Mouse (Mus musculus) liver, embryonic 13.5 days (tissue): ENCODE data around the gene Pmvk. TPM values are rescaled to one million over a fixed set of nuclear protein-coding genes. Genes with fewer than 3 reads are reported as not detected.

Source experiments
- ATAC-seq: fragments of 200-750 bp; cut with Nextera tagmentation; 2 replicates; pipeline ENCODE4 v1.8.0; 2017; ENCODE audit warnings: low read depth, mild to moderate bottlenecking, moderate number of reproducible peaks, moderate library complexity
- DNase-seq: peaks from one replicate; pipeline ENCODE4 v3.0.0; 2022
- H3K27ac ChIP-seq: fragments of 300-500 bp; sonication (generic); 2 replicates; pipeline ENCODE4 v1.5.1; 2015; ENCODE audit warnings: moderate library complexity, mild to moderate bottlenecking, inconsistent platforms
- H3K27me3 ChIP-seq: fragments of 300-500 bp; sonication (generic); 2 replicates; pipeline ENCODE4 v1.6.1; 2015; ENCODE audit warnings: mild to moderate bottlenecking, inconsistent platforms
- H3K36me3 ChIP-seq: fragments of 300-500 bp; sonication (generic); 2 replicates; pipeline ENCODE4 v1.6.1; 2015; ENCODE audit warnings: mild to moderate bottlenecking, inconsistent platforms
- H3K4me1 ChIP-seq: fragments of 300-500 bp; sonication (generic); replicated peaks from 2 replicates; pipeline ENCODE4 v1.6.1; 2015; ENCODE audit warnings: inconsistent platforms
- H3K4me2 ChIP-seq: fragments of 300-500 bp; sonication (generic); 2 replicates; pipeline ENCODE4 v1.6.1; 2015; ENCODE audit warnings: inconsistent platforms, mild to moderate bottlenecking, moderate library complexity
- H3K4me3 ChIP-seq: fragments of 300-500 bp; sonication (generic); replicated peaks from 2 replicates; pipeline ENCODE4 v1.5.1; 2015; ENCODE audit warnings: mild to moderate bottlenecking, inconsistent platforms
- H3K9ac ChIP-seq: fragments of 300-500 bp; sonication (generic); 2 replicates; pipeline ENCODE4 v1.6.1; 2015; ENCODE audit warnings: mild to moderate bottlenecking, inconsistent platforms
- H3K9me3 ChIP-seq: fragments of 300-500 bp; sonication (generic); replicated peaks from 2 replicates; pipeline ENCODE4 v1.6.1; 2016; ENCODE audit warnings: inconsistent platforms
- WGBS: fragments of 180-500 bp; shearing (Covaris S2); methylation state at CpG from one replicate; pipeline ENCODE4 v1.1.7; 2015; ENCODE audit not compliant: insufficient replicate concordance; 5-methylcytosine and 5-hydroxymethylcytosine counted together
- polyA plus RNA-seq: library from polyadenylated mRNA; unstranded; fragments of >200 nt; fragmentation: Nextera tagmentation; extraction: Ambion mirVana; gene quantifications from 2 replicates; pipeline ENCODE4 v1.2.1, GENCODE M21; 2015

Gene Pmvk
- polyA plus RNA-seq, 1 experiment from 2014 or later, result 39.5 TPM

- Histone ChIP-seq H3K9ac (no peak overlapping the region), H3K4me1 (peaks cover 44% of the 10 kb centered on the region), H3K9me3 (no peaks in the 10 kb centered on the region), H3K4me2 (no peak overlapping the region), H3K36me3 (no peaks in the 10 kb centered on the region; the same call in 1 of the 2 replicates), H3K4me3 (no peak overlapping the region), H3K27me3 (no peaks in the 10 kb centered on the region), H3K27ac (no peak overlapping the region)
- DNase-seq, result no peak
- ATAC-seq, result no peak
- 69% methylated on average over 1 of the region's 1 CpGs for WGBS
These were observed 2.4 kb upstream of the Pmvk start for GRCm38 (mm10) chr3:89451916-89452315.

- DNase-seq, result no peak
- Histone ChIP-seq H3K4me1 (peaks cover 50% of the 10 kb centered on the region), H3K4me3 (no peak overlapping the region), H3K9ac (no peak overlapping the region), H3K27me3 (no peaks in the 10 kb centered on the region), H3K9me3 (no peaks in the 10 kb centered on the region), H3K4me2 (no peak overlapping the region), H3K36me3 (no peaks in the 10 kb centered on the region), H3K27ac (no peak overlapping the region)
- 25% methylated on average over 1 of the region's 1 CpGs for WGBS
- no peak for ATAC-seq
These were observed 1.5 kb downstream of the Pmvk start for GRCm38 (mm10) chr3:89455786-89456285.

DNA sequence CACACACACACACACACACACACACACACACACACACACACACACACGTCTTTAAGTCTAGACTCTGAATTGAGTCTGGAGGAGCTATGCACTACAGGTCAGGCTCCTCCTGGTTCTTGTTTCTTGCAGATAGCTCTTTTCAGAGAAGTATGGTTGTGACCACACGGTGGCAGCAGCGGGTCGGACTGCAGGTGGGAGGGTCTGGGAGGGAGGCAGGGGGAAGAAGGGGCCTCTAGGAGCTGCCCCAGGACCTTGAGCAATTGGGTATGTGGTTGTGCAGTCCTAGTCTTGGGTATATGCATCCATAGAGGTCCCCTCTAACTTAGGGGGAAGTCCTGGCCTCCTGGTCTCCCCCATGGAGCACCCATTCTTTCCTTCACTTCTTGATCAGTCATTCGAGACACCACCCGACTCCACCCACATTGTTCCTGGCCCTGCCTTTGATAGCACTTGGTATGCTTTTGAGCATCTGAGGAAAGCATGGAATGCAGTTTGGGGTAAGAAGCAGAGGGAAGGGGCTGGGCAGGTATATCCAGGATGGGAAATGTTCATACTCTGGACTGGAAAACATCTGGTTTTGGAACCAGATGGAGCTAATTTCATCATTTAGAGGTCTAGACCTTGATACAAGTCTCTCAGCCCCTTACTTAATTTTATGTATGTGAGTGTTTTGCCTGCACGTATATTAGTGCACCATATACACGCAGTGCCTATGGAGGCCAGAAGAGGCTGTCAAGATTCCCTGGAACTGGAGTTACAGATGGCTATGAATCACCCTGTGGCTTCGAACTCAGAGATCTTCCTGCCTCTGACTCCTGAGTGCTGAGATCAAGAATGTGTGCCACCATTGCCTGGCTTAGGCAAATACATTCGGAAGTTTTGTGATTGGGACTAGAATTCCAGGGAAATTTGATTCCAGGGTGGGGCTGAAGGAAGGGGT, 2.7 kb downstream of the Pmvk start:
- no peak overlapping the region for H3K4me3 ChIP-seq
- 0 out of 2 replicates have a peak overlapping the region, but pooled peaks have one; percentile 26 for H3K9ac ChIP-seq
- H3K4me2 ChIP-seq, result peak overlapping the region; percentile 28; the same call in 1 of the 2 replicates
- peak overlapping the region; percentile 59 for H3K27ac ChIP-seq
- H3K36me3 ChIP-seq, result no peaks in the 10 kb centered on the region
- WGBS, result 31% methylated on average over 10 of the region's 10 CpGs
- ATAC-seq (peak; percentile 39), DNase-seq (peak; percentile 73)
- peaks cover 39% of the 10 kb centered on the region for H3K4me1 ChIP-seq
- no peaks in the 10 kb centered on the region for H3K9me3 ChIP-seq
- H3K27me3 ChIP-seq, result no peaks in the 10 kb centered on the region

DNA sequence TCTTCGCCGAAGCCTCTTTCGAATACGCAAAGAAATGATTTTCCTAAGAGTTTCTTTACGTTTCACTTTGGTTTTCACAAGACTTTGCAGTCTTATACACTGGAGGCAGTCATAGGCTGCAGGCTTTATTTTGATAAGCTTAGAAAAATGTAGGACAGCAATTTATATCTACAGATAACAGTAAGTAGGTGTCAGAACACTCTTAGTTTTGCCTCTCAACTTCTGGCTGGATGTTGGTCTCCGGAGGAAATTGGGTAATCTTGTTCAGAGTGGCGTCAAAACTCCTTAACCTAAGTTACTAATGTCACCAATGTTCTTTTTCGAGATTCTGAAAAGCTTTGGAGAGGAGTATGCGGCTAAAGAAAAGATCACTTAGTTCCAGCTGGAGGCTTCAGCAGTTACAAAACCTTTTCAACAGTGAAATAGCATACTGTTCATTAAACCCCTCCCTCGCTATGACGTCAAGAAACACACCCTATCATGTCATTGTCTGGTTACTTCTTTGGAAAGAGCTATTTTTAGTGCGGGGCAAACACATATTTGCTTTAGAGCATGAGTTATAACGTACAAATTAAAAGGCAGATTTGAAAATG, 4.1 kb downstream of the Pmvk start:
- WGBS, result 44% methylated on average over 13 of the region's 13 CpGs
- peak overlapping the region; percentile 76 for H3K27ac ChIP-seq
- H3K4me1 ChIP-seq, result peaks cover 38% of the 10 kb centered on the region
- no peaks in the 10 kb centered on the region for H3K9me3 ChIP-seq
- H3K36me3 ChIP-seq, result no peaks in the 10 kb centered on the region
- peak overlapping the region; percentile 90 for H3K4me2 ChIP-seq
- peak overlapping the region; percentile 47 for H3K9ac ChIP-seq
- ATAC-seq, result peak; percentile 63
- DNase-seq, result no peak
- no peaks in the 10 kb centered on the region for H3K27me3 ChIP-seq
- H3K4me3 ChIP-seq, result peak overlapping the region; percentile 71

DNA sequence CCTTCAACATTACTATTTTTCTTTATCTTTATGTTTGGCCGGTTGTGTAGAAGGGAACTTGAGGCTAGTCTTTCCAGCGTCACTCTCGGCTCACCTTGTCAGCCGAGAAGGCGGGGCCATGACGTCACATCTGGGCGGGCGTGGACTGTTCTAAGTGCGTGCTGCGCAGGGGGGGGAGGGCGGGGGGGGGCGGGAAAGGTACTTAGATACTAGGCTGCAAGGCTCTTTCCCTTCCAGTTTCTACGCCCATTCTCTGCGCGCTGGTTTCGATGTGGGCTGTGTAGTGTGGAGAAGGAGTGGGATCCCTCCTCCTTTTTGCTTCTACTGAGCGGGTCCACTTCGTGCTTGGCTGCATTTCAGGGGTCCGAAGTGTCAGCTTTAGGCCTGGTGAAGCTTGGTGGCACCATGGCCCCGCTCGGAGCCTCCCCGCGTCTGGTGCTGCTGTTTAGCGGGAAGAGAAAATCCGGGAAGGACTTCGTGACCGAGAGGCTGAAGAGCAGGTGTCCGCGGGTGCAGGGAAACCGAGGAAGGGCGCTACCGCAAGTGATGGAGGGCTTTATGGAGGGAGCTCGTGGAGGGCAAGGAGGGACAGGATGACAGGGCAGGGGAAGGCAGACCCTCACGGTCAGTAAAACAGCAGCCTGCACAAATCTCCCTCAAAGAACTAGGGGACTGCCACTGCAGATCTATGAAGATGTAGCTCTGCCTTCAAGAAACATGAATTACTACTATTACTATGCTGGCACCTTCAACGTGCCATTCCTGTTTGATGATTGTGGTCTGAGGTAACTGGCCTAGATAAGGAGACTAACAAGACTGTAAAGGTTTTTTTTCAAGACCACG, 4.8 kb downstream of the Pmvk start:
- Histone ChIP-seq H3K4me2 (peak overlapping the region; percentile 90), H3K9me3 (no peaks in the 10 kb centered on the region), H3K36me3 (no peaks in the 10 kb centered on the region), H3K27me3 (no peaks in the 10 kb centered on the region), H3K9ac (peak overlapping the region; percentile 82), H3K27ac (peak overlapping the region; percentile 85), H3K4me3 (peak overlapping the region; percentile 71), H3K4me1 (peaks cover 38% of the 10 kb centered on the region)
- ATAC-seq (peak; percentile 86), DNase-seq (peak; percentile 86)
- under 1% methylated on average over 35 of the region's 36 CpGs for WGBS

GRCm38 (mm10) chr3:89468268-89468667, 13.9 kb downstream of the Pmvk start:
- H3K4me3 ChIP-seq, result no peak overlapping the region
- 38% methylated on average over 4 of the region's 4 CpGs for WGBS
- no peaks in the 10 kb centered on the region for H3K27me3 ChIP-seq
- H3K36me3 ChIP-seq, result peaks cover 26% of the 10 kb centered on the region; the same call in 1 of the 2 replicates
- no peaks in the 10 kb centered on the region for H3K4me1 ChIP-seq
- no peak overlapping the region for H3K27ac ChIP-seq
- ATAC-seq (no peak; the same call in 1 of the 2 replicates), DNase-seq (no peak)
- H3K9ac ChIP-seq, result no peak overlapping the region
- H3K4me2 ChIP-seq, result no peak overlapping the region
- no peaks in the 10 kb centered on the region for H3K9me3 ChIP-seq

- Histone ChIP-seq H3K4me1 (0 out of 2 replicates have a peak, but pooled peaks cover 3% of the 10 kb centered on the region), H3K9ac (no peak overlapping the region), H3K9me3 (no peaks in the 10 kb centered on the region), H3K36me3 (peaks cover 20% of the 10 kb centered on the region; the same call in 1 of the 2 replicates), H3K4me3 (no peak overlapping the region), H3K27me3 (no peaks in the 10 kb centered on the region), H3K4me2 (no peak overlapping the region), H3K27ac (no peak overlapping the region)
- 40% methylated on average over 7 of the region's 7 CpGs for WGBS
- ATAC-seq (no peak), DNase-seq (no peak)
These were observed 17.9 kb downstream of the Pmvk start for GRCm38 (mm10) chr3:89472280-89472679.

DNA sequence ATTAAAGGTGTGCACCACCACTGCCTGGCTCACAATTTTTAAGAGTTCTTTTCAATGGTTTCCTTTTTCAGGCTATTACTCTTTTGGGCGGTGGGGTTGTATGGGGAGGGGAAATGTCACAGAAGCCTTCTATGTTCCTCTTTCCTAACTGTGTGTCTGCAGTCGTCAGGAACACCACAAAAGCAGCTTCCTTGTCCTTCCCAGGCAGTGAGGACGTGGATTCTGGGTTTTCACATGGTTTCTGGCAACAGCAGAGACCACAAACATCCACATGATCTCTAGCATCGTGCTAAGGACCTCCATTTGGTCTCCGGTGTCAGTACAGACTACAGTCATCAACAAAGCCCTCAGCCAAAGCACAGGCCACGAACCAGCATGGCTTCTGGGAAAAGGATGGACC, 19.5 kb downstream of the Pmvk start:
- ATAC-seq (no peak), DNase-seq (no peak)
- no peak overlapping the region for H3K9ac ChIP-seq
- H3K27ac ChIP-seq, result no peak overlapping the region
- no peak overlapping the region for H3K4me2 ChIP-seq
- 0 out of 2 replicates have a peak, but pooled peaks cover 3% of the 10 kb centered on the region for H3K4me1 ChIP-seq
- WGBS, result 34% methylated on average over 6 of the region's 6 CpGs
- H3K27me3 ChIP-seq, result no peaks in the 10 kb centered on the region
- H3K4me3 ChIP-seq, result no peak overlapping the region
- H3K9me3 ChIP-seq, result no peaks in the 10 kb centered on the region
- H3K36me3 ChIP-seq, result 0 out of 2 replicates have a peak, but pooled peaks cover 7% of the 10 kb centered on the region

GRCm38 (mm10) chr3:89479055-89479454, 24.7 kb downstream of the Pmvk start:
- no peaks in the 10 kb centered on the region for H3K27me3 ChIP-seq
- no peak overlapping the region for H3K9ac ChIP-seq
- H3K4me1 ChIP-seq, result 0 out of 2 replicates have a peak, but pooled peaks cover 3% of the 10 kb centered on the region
- H3K27ac ChIP-seq, result no peak overlapping the region
- no peaks in the 10 kb centered on the region for H3K36me3 ChIP-seq
- H3K4me2 ChIP-seq, result no peak overlapping the region
- ATAC-seq (no peak), DNase-seq (no peak)
- H3K4me3 ChIP-seq, result no peak overlapping the region
- WGBS, result 65% methylated on average over 6 of the region's 6 CpGs
- no peaks in the 10 kb centered on the region for H3K9me3 ChIP-seq

GRCm38 (mm10) chr3:89481488-89481887, 27.1 kb downstream of the Pmvk start:
- no peak overlapping the region for H3K27ac ChIP-seq
- no peak overlapping the region for H3K4me2 ChIP-seq
- DNase-seq (peak; percentile 26), ATAC-seq (no peak)
- no peaks in the 10 kb centered on the region for H3K36me3 ChIP-seq
- no peak overlapping the region for H3K9ac ChIP-seq
- no peaks in the 10 kb centered on the region for H3K9me3 ChIP-seq
- WGBS, result 36% methylated on average over 2 of the region's 2 CpGs
- no peaks in the 10 kb centered on the region for H3K4me1 ChIP-seq
- H3K4me3 ChIP-seq, result no peak overlapping the region
- H3K27me3 ChIP-seq, result peaks cover 9% of the 10 kb centered on the region; the same call in 1 of the 2 replicates
